Mouse (Mus musculus): ENCODE measurements at regions not wholly inside any gene's neighbourhood (a gene's known extent, or its start where the extent isn't known, plus 50 kb on each side); places are given as distances from the start of the nearest gene placed in this dataset.

DNA sequence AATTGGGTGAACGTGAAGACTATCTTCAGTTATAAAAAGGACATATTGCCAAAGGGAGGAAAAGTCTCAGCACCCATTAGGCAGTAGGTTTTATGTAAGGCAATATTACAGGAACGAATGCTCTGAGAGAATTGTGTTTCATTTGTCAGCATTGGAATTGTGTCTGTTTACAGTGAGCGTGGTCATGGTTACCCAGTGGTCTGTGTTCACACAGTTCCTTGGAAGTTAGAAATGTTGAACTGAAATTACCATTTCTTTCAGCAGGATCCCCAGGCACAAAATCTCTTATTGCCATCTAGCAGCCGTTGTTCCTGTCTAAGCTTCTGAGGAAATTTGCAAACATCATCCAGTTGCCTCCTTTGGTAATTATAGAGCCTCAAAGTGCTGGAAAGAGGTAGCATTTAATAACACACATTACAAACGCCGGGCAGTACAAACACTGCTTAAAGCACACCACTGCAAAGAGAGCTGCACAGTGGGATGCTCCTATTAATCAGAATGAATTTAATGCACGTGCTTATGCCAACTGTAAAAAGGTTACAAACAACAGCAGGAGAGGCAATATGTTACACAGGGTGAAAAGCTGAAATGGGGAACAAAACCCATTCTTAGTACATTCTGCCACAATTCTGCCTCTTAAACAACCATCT lies 555.4 kb upstream of the Marcks start:
- DNase-seq, result no peak

DNA sequence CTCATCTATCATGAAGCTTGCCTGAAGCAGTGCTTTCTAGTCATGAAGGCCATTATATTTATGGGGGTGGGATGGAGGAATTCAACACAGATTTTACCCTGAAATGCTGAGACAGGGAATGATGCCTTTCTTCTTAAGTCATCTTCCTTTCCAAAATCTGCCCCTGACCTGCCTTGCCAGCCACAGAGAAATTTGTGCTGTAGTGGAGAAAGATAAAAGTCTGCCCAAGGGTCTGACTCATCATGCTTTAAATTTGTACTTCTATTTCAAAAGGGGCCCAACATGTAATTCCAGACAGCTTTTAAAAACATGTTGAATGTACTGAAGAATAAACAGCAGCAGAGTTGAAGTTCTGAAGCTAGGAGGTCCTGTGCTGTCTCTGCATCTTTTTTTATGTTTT lies 554.1 kb upstream of the Marcks start:
- DNase-seq, result no peak

DNA sequence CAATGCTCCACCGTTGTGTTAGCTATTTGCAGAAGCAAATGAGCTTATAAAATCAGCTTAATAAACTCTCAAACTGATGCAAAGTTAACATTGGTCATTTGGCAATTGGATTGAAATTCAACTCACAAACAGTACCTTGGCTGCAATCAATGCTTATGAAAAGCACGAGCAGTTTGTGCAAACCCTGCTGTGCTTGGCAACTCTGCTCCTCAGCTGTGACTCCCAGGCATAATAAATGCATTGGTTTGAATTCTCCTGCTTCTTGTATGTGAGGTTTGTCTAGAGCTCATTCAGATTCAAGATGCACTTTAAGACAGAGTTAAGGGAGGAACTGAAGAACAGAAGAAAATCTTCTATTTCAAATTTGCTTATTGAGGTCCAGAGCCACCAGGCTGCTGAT lies 553.2 kb upstream of the Marcks start:
- peak; percentile 27 to 47 for DNase-seq

DNA sequence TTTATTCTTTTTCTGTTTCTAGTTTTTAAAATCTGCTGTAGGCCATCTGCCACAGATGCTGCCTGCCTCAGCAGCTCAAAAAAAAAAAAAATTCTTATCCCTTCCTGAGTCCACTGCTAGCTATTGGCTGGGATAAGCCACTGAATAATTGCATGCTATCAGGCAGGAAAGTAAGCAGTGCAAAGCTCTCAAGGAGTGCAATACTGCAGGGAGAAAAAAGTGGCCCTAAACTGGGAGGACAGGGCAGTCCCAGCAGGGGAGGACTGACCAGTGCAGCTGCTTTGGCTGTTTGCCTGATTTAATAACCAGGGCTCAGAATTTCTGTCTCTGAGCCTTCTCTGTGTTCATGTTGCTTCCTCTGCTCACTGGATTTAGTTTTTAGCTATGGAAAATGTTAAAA lies 544.4 kb upstream of the Marcks start:
- DNase-seq, result no peak

DNA sequence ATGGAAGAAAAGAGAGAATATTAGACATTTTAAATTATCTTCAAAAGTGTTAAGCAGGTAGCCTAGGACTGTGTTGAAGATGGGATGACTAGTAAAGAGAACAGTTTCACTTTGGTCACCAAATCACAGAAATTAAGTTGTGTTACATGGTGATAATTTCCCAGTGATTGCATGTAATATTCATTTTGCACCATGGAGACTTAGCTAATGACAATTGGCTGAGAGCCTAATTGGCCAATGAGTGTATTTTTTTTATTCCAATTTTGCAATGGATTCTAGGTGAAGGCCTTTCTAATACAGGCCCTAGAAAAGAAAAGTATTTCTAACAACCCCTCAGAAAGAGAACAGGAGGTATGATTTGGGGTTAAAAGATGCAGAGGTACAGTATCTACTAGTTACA lies 541.9 kb upstream of the Marcks start:
- no peak for DNase-seq

DNA sequence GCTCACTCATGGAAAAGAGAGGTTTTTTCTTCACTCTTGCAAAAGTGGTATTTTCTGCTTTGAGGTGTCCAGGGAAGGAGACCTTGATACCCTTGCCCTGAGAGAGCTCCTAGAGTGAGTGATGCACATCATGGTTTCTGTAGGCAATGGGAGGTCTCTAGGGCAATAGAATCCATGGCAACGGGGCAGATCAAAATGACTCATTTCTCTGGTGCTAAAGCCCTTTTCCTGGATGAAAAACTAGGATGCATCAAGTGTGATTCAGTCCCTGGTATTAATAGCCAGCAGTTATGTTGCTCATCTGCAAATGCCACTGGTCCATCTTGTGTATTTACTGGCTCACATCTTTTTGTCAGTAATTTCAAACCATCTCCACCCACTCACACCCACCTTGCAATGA lies 539.1 kb upstream of the Marcks start:
- DNase-seq, result no peak

DNA sequence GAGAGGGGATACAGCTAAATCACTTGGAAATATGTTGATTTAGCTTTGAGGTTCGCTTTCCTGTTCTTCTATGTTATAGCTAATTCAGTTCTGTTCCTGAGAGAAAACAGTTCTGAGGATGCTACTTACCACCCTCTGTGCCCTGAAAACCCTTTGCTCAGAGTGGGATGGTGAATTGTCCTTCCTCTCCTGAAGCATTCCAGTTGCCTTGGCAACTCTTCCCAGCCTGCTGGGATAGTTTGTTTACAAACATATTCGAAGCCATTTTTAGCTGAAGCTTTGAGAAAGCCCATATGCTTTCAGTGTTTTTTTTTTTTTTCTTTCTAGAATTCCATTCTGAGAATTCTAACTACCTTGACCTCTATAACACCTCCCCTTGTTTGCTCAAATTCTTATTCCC lies 530.1 kb upstream of the Marcks start:
- no peak for DNase-seq

DNA sequence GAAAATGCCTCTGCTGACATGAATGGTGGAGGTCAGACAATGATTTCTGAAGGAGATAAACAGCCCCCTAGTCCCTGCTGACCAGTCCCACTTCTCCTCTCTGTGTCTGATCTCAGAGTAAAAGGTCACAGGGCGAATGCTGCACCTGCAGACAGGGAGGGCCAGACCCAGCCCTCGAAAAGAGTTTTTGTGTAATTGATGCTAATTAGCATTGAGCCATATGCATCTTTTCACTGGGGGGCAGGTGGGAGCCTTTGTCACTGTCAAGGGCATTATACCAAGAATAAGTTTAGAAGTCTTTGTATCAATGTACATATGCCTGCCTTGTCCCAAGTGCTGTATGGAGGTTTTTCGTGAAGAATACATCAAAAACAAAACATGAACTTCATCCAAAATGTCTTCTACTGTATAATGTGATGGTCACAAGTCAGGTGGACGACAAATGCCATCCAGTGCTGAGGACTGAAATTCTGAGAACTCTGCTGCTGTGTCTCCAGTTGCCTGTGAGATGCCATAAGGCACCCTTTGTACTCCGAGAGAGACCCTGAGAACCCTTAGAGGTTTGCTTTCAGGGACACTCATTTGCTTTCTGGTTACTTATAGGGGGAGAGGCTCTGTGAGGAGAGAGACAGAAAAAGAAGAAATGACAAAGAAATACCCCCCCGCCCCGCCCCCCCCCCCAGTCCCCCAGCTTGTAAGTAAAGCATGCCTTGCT lies 528.5 kb upstream of the Marcks start:
- DNase-seq, result no peak

DNA sequence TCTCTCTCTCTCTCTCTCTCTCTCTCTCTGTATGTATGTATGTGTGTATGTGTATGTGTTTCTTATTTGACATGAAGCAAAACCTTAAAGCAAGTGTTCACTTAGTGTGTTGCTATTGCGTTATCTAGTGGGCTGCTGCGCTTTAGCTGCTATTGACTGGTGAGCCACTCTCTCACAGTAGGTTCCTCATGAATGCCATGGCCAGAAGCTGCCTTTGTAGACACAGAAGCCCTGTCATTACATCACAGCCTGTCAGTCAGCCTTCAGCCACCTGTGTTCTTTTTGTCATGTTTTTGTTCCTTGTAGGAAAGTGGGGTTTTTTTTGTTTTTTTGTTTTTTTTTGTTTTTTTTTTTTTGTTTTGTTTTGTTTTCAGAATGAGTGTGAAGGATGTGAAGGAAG lies 527.8 kb upstream of the Marcks start:
- no peak for DNase-seq

DNA sequence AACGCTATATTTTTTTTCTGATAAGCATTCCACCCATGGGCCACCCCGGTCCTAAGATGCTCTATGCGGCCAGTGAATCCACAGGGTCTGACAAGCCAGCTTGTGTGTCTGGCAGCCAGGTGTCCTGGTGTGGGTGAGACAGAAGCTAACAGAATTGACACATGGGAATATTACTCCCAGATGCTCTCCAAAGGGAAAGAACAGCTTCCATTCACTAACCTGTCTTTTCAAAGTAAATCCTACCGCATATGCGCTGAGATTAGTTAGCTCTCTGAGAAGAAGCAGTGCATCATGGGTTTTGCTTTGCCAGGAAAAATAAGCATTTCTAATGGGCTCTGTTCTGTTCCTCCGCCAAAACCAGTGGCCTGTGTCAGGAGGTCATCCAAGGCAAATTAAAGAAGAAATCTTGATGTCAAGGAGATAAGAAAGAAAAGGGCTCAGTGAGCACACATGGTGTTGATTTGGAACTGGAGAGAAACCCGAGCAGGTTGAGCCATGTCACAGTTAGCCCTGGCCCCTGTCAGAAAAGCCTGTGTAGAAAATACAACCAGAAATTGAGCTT lies 498.4 kb upstream of the Marcks start:
- peak in 1 of 2 experiments; percentile 4 for DNase-seq

DNA sequence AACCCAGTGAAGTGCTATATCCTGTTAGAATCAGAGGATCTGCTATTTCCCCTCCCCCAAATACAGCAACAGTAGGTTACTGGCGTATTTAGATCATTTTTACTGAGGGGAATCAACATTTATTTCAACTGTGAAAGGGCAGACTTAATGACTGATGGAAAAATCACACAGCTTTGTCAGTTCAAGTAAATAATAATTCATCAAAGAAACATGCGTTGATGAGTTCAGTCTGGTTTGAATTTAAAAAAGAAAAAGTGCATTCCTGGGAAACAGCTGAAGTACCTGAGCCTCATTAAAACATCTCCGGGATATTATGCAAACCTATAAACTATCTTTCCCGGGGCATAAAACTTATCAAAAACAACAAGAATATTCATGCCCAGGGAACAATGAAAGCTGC lies 497.7 kb upstream of the Marcks start:
- no peak for DNase-seq

DNA sequence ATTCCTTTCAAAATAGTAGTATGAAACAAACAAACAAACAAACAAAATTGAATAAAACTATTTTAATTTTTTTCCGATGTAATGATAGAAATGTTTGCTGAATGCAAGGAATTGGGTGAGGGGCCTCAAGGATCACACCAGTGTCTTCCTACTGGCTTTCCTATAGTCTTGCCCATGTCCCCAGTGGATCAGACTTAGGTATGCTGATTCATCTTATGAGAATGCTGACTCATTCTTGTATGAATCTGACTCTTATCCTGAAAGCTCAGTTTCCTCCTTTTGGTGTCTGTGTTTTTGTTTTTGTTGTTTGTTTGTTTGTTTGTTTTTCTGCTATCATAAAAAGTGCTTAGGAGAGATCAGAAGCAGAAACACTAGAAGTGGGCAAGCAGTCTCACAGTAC lies 491.7 kb upstream of the Marcks start:
- DNase-seq, result no peak

DNA sequence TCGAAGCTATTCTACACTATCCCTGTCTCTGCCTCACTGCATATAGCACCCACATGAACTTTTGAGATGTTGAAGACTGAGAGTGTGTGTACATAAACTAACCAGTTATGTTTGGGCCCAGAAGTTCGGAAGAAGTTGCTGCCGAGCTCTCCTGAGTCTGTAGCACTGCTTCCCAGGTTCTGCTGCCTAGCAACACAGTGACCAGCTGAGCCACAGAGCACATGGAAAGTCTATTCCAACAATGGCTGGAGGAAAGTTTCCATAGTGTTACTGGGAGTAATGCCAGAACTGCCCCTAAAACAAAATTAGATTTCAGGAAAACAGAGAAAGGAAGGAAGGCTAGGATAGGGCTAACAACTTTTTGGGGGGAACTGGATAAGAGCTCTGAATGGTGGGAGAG lies 489.2 kb upstream of the Marcks start:
- DNase-seq, result no peak

DNA sequence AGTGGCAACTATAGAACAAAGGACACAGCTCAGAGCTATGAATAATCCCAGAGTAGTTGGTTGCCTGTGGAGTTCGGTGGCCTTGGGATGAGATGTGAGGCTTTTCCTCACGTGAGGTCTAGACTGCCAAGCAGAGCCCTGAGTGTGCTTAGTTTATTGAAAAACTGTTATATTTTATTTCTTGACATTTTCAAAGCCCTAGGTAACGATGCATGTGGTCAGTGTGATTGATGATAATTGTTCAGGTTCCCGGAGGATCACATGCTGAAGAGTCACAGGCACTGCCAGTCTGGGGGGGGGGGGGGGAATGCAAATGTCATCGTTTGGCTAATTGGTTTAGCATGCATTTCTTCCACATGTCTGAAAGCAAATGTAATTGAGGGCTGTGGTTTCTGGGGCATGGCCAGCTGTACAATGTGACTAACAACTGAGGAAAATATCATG lies 488.1 kb upstream of the Marcks start:
- no peak for DNase-seq

DNA sequence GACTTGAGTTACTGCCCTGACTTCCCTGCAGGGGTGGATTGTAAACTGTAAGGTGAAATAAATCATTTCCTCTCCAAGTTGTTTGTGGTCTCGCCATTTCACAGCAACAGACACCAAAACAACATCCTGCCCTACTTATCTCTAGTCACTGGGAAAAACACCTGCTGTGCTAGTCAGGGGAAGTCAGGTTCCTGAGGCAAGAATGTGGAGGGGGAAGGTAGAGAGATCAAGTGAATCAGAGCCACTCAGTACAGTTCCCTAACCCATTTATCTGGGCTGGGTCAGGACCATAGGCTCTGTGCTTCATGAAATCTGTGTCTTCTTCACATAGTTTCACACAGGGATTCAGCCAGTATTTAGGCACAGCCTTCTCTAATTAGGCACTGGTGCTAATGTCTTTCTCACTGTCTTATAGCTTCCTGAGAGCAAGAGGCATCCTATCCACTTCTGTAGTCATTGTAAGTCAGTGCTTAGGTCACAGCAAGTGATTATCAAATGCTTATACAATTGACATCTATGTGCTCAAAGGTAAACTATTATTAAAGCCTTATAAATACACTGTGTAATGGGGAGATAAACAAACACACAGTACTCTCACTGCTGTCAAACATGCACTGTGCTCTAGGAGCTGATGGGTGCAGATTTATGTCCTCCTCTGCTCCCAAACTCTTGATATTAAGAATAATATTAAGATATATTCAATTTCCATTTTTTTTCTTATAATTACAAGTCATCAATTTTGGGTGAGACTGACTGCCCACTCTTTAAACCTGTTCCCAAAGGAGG lies 487.4 kb upstream of the Marcks start:
- no peak for DNase-seq

DNA sequence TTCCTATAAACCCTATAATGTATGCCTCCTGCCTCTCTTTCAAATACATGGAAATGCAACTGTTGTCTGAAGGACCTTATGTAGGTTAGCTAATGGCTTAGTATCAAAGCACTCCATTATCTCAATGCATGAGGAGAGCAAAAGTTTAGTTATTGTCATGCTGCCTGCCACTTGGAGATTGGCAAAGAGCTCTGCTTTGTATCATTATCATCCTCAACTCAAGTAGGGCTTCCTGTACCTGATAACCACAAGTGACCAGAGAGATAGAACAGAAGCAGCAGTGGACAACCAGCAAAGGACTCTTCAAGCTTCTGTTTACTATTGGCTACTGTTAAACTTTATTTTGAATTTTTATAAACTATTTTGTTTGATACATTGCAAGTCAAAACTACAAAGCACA lies 484.3 kb upstream of the Marcks start:
- DNase-seq, result no peak

DNA sequence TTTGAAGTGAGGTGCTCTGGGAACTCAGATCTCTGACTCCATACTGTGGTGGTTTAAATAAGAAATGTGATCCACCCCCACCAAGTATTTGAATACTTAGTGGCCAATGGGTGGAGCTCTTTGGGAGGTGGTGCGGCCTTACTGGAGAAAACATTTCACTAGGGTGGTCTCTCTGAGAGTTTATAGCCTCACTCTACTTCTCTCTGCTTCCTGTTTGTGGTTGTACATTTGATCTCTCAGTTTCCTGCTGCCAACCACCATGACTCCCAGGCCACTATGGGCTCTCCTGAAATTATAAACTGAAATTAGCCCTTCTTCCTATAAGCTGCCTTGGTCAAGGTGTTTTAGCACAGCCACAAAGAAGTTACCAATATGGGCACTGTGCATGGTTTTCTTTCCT lies 479.9 kb upstream of the Marcks start:
- no peak for DNase-seq

DNA sequence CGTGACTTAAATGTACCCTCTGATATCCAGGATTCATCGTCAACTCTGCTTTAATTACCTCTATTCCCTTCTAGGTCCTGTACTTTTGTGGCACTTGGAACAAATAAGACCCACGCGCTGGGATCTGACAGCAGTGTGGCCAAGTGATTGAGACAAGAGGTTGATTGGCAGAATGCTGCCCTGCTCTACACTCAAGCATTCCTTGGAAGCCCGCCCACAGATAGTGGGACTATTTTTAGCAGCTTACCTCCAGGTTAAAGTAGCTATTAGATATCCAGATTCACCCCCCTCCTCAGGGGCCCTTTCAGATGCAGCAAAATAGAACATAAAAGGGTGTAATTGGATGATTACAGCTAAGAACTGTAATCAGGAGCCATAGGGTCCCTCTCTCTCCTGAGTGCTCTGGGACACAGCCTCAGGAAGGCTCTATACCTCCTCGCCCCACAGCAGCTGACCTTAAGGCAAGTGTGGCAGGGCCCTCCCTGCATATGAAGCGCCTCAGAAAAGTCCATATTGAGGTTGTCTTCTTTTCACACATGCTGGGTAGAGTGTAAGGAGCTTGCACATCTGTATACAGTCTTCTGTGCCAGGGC lies 479.1 kb upstream of the Marcks start:
- no peak for DNase-seq

DNA sequence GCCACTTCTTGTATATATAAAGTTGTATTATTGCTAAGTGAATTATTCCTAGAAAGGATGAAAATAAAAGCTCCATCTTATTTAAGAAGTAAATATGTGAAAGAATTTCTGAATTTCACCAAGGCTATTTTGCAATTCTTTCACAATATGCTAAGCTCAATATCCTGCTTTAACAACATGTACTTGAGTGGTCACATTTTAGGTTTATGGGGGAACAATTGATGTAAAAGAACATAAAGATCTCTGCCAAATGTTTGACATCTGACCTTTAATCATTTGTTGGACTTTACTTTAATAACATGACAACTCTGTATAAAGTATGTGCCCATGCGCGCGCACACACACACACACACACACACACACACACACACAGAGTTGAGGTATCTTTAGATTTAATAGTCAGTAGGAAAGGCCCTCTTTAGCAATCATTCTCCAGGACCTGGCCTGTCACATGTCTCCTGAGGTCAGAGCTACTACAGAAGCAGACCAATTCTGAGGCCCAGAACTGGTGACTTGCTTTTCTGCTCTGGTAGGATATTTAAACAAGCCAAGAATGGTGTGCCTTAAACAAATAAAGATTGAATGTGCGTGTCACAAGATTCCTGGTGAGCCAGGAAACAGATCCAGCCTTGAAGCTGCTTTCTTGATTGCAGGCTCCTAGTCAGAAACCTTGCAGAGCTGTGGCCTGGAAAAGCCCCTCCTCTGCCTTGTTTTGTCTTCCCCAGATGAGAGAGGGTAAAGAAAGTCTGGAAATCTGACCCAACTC lies 477.4 kb upstream of the Marcks start:
- no peak for DNase-seq

DNA sequence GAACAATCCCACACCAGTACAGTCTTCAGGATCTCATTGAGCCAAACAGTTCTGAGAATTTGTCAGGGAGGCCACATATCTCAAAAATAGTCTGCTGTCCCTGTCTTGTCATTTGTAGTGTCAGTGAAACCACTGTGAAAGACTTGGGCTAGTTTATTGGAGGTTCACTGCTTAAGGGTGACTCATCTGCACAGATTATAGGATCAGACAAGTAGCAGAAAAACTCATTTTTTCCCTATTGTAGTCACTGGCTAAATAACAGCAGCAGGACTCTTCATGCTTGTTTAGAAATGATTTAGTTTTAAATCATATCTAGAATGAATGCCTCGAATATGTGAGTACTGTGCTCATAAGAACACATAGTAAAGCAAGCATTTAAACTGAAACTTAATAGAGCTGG lies 475.2 kb upstream of the Marcks start:
- no peak for DNase-seq

DNA sequence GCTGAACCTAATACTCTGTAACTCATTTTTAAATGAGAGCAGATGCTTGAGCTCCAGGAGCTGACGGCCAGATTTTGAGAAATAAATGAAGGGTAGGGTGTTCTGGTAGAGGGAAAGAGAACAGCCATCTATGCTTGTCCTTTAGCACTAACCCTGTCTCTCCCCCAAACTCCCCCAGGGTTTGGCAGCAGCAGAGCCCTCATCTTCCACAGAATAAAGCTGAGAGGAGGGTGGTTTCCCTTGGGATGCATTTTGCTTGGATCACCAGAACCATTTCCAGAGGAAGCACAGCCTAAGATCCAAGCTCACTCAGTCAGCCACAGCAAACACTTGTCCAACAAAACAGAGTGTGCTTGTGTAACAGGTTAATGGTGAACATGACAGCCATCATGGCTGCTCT lies 464.8 kb upstream of the Marcks start:
- no peak for DNase-seq

DNA sequence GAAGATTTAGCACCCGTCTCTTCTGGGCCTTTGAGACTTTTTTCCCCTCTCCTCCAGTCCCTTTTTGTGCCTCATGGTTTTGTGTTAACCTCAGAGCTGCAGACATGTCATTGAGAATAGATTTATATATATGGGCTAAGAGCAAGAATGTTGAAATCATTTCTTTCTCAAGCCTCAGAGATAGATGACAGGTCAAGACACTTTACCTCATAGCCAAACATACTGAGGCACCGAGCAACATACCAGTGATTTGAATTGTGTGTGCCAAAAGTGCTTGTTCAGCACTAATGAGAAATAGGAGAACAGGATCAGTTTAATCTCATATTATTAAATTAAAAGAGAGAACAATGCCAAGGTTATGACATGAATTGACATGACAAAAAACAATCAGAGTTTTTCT lies 464.2 kb upstream of the Marcks start:
- DNase-seq, result no peak

DNA sequence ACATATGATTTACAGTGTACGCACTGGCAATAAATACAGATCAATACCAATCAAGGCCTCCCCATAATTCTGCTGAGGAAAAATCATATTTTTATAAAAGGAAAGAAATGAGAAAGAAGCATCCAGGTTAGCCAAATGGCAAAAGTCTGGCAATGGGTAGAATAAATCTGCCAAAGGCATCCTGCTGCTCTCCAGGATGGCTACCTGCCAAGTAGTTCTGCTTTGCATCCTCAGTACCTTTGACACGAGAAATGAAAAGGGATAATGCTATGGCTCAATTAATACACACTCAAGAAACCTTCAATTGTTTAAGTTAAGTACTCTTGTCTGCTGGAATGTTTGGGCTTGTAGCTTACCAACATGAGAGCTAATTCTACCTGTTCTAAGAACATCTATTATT lies 451.2 kb upstream of the Marcks start:
- DNase-seq, result peak; percentile 53 to 57

All from cerebellum, adult 18-20 months (tissue).